Mouse (Mus musculus) yolk sac, embryonic 10.5 days (tissue): Measurements from ENCODE around the gene Sipa1l2.
A peak's percentile ranks its signal among the peaks of the same experiment; 100 is the strongest.
"Not testable (repeated sequence)": the region's sequence is repeated elsewhere in the genome, so short reads cannot be mapped to it uniquely, and the experiment has no call there.

Experiments
- DNase-seq: peaks from one replicate; pipeline ENCODE4 v3.0.0-alpha.2; 2017; ENCODE audit warnings: low spot score

The Sipa1l2 gene

GRCm38 (mm10) chr8:125539056-125540013 is 30.3 kb downstream of the Sipa1l2 start:
- peak; percentile 77 for DNase-seq

GRCm38 (mm10) chr8:125538265-125538664 is 31.3 kb downstream of the Sipa1l2 start:
- no peak for DNase-seq

- DNase-seq: no peak
Measured at GRCm38 (mm10) chr8:125533709-125534108, 35.9 kb downstream of the Sipa1l2 start.

GRCm38 (mm10) chr8:125532953-125533352 is 36.7 kb downstream of the Sipa1l2 start:
- DNase-seq: no peak

- no peak for DNase-seq
Measured at GRCm38 (mm10) chr8:125532177-125532576, 37.4 kb downstream of the Sipa1l2 start.

- no peak for DNase-seq
Measured at GRCm38 (mm10) chr8:125531640-125532039, 38.0 kb downstream of the Sipa1l2 start.

GRCm38 (mm10) chr8:125531088-125531438 is 38.5 kb downstream of the Sipa1l2 start:
- DNase-seq: no peak

- DNase-seq: no peak
Measured at GRCm38 (mm10) chr8:125530187-125531087, 39.2 kb downstream of the Sipa1l2 start.

- DNase-seq: no peak
Measured at GRCm38 (mm10) chr8:125529019-125529418, 40.6 kb downstream of the Sipa1l2 start.

GRCm38 (mm10) chr8:125527941-125528340 is 41.7 kb downstream of the Sipa1l2 start:
- DNase-seq: no peak

GRCm38 (mm10) chr8:125526999-125527398 is 42.6 kb downstream of the Sipa1l2 start:
- DNase-seq: no peak

- no peak for DNase-seq
Measured at GRCm38 (mm10) chr8:125526582-125526981, 43.0 kb downstream of the Sipa1l2 start.

GRCm38 (mm10) chr8:125524479-125524878 is 45.1 kb downstream of the Sipa1l2 start:
- no peak for DNase-seq

- no peak for DNase-seq
Measured at GRCm38 (mm10) chr8:125523213-125523612, 46.4 kb downstream of the Sipa1l2 start.

- DNase-seq: no peak
Measured at GRCm38 (mm10) chr8:125522151-125522550, 47.5 kb downstream of the Sipa1l2 start.

- no peak for DNase-seq
Measured at GRCm38 (mm10) chr8:125521087-125521486, 48.5 kb downstream of the Sipa1l2 start.

GRCm38 (mm10) chr8:125520308-125520707 is 49.3 kb downstream of the Sipa1l2 start:
- not testable (repeated sequence) for DNase-seq

GRCm38 (mm10) chr8:125518951-125519350 is 50.7 kb downstream of the Sipa1l2 start:
- no peak for DNase-seq

GRCm38 (mm10) chr8:125518301-125518700 is 51.3 kb downstream of the Sipa1l2 start:
- DNase-seq: no peak

- DNase-seq: no peak
Measured at GRCm38 (mm10) chr8:125517397-125517796, 52.2 kb downstream of the Sipa1l2 start.

- no peak for DNase-seq
Measured at GRCm38 (mm10) chr8:125516115-125516905, 53.3 kb downstream of the Sipa1l2 start.

GRCm38 (mm10) chr8:125515665-125516064 is 53.9 kb downstream of the Sipa1l2 start:
- DNase-seq: no peak
